Mouse (Mus musculus) forelimb bud, embryonic 11.5 days (tissue): ENCODE results near the gene Polr2i.
A peak's percentile ranks its signal among the peaks of the same experiment; 100 is the strongest.

Experiments
- DNase-seq: peaks from one replicate; pipeline ENCODE4 v3.0.0-alpha.2; 2012; ENCODE audit warnings: low read depth, low spot score

Polr2i gene

GRCm38 (mm10) chr7:30265531-30265930 is 33.8 kb downstream of the Polr2i start:
- no peak for DNase-seq

GRCm38 (mm10) chr7:30265935-30266334 is 34.2 kb downstream of the Polr2i start:
- no peak for DNase-seq

DNA sequence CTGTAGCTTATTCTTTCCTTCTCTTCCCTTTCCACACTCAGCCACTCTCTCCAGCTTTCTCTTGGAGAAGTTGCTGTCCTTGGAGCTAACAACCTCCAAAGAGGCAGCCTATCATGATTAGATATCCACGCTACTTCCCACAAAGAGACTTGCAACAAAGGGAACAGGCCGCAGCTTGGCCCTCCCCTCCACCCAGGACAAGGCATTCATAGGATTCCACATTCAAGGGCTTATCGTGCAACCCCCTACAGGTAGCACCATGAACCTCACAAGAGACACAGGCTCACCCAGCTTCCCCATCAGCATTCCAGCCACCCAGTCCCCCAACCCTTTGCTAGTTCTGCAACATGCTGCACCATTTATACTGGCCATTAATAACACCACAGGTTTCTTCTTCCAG is 35.0 kb downstream of the Polr2i start:
- no peak for DNase-seq

GRCm38 (mm10) chr7:30269641-30270040 is 37.9 kb downstream of the Polr2i start:
- DNase-seq = no peak

- DNase-seq = no peak
Observed at GRCm38 (mm10) chr7:30274383-30274782, 42.6 kb downstream of the Polr2i start.

- no peak for DNase-seq
Observed at GRCm38 (mm10) chr7:30278911-30279310, 47.2 kb downstream of the Polr2i start.

GRCm38 (mm10) chr7:30279536-30279935 is 47.8 kb downstream of the Polr2i start:
- DNase-seq = no peak

DNA sequence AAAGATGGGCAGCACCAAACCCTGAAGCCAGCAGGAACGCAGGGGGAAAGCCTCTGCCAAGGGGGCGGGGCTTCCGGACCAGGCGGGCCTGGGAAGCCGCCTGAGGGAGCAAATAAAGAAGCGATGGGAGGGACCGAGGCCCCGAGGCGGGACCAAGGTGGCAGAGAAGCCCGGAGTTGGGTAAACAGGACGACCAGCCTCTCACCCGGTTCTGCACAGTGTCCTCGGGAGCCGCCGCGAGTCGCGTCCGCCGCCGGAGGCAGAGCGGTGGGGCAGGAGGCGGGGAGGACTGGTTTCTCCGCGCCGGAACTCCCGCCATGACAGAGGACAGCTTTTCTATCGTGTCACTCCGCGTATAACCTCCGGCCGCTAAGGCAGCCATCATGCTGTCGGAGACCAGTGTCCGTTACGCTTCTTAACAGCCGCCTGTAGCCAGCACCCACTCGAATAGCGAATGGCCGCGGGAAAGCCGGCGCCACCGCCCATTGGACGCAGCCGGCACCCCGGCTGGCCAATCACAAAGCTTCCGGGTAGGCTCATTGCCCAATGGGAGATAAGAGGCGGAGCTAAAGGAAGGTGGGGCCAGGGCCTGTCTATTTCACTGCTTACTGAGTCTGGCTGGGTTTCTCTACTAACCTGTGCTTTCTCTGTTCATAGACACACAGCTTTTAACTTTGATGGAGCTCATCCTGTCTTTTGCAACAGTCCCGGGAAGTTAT is 48.4 kb downstream of the Polr2i start, which contains the start of the genes Thap8 and Wdr62:
Thap8 (plus strand) TSS at position 144 of the 719 bp plus-strand sequence.
Wdr62 (minus strand) TSS at position 469 of the 719 bp plus-strand sequence.
- peak; percentile 94 for DNase-seq

DNA sequence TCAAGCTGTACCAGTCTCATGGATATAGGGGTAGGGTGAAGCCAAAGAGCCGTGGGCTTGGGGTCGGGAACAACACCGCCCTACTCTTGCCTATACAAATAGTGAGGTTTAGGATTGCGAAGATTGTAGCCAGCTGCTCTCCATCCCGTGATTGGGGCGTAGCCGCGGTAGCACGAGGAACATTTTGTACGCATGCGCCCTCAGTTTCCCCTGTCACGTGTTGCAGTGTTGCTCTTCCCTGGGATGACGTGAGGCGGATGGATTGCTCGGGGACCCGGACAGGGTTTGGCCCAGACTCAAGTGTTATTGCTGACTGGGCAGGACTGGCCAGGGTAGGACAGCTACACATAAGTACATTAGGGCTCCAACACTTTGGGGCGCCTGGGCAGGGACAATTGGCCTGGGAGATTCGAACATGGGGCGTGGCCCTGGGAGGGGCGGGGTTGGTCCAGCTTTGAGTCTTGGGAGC is 49.0 kb downstream of the Polr2i start:
- peak; percentile 88 for DNase-seq

DNA sequence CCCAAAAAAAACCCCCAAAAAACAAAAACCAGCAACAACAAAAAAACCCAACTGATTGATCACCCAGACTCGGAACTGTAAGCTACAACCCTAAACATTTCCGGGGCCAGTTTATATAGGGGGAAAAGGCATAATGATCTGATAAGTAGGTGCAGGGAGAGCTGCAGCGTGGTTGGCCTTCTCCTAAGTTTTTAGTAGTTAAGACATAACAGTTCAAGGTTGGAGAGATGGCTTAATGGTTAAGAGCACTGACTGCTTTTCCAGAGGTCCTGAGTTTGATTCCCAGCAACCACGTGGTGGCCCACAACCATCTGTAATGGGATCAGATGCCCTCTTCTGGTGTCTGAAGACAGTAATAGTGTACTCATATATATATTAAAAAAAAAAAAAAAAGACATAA is 49.8 kb downstream of the Polr2i start:
- DNase-seq = no peak

DNA sequence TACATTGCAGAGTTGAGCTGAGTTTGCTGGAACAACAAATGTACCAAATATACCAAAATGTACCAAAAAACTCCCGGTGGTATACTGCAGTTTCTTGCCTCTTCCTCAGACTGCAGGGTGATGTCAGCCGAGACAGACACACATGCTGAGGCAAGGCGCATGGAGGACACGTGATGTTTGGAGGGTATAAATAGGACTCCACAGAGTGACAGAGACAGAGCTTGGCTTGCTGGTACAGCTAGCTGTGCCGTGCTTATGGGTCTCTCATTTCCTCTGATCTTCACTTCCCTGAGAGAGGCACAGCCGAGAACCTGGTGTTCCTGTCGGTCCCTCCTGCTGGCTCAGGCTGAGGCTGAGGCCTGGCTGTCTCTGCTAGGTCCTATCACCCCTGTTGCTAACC is 51.0 kb downstream of the Polr2i start:
- DNase-seq = no peak
